ENCODE assay signal across 32 mouse cellular contexts in genomic region chr17:4935268-4935667, GRCm38 (mm10).
"Had no signal": no experiment of that assay in that cellular context is flagged by ENCODE, and none has a peak within 500 bp of the region (broad histone marks: within the 10 kb centered on the region; RNA-seq: fewer than 3 reads in every experiment).

No protein-coding gene starts in this region.

- H3K9ac ChIP-seq: limb, embryonic 12.5 days; limb, embryonic 13.5 days; limb, embryonic 15.5 days; liver, embryonic 12.5 days; liver, embryonic 13.5 days; liver, embryonic 14.5 days; liver, embryonic 15.5 days; liver, postnatal 0 days; lung, embryonic 14.5 days; lung, embryonic 15.5 days; midbrain, embryonic 12.5 days; midbrain, embryonic 13.5 days; midbrain, embryonic 15.5 days had no signal

- H3K36me3 ChIP-seq: limb, embryonic 10.5 days; limb, embryonic 12.5 days; limb, embryonic 13.5 days; limb, embryonic 15.5 days; liver, embryonic 12.5 days; liver, embryonic 13.5 days; liver, embryonic 15.5 days; lung, embryonic 15.5 days; midbrain, embryonic 10.5 days; midbrain, embryonic 12.5 days; midbrain, embryonic 13.5 days; midbrain, embryonic 15.5 days had no signal

- ATAC-seq: liver, embryonic 12.5 days; liver, postnatal 0 days; lung, postnatal 0 days; midbrain, embryonic 13.5 days; midbrain, embryonic 15.5 days; midbrain, embryonic 16.5 days had no signal

- H3K4me1 ChIP-seq: limb, embryonic 13.5 days; limb, embryonic 15.5 days; liver, embryonic 12.5 days; liver, embryonic 13.5 days; liver, embryonic 15.5 days; lung, embryonic 15.5 days; megakaryocyte, embryonic 14.5 days; midbrain, embryonic 12.5 days; midbrain, embryonic 13.5 days; midbrain, embryonic 15.5 days had no signal

- H3K9me3 ChIP-seq: limb, embryonic 10.5 days; limb, embryonic 12.5 days; limb, embryonic 13.5 days; limb, embryonic 15.5 days; liver, embryonic 12.5 days; liver, embryonic 13.5 days; liver, embryonic 15.5 days; lung, embryonic 15.5 days; megakaryocyte, embryonic 14.5 days; midbrain, embryonic 10.5 days; midbrain, embryonic 12.5 days; midbrain, embryonic 13.5 days; midbrain, embryonic 15.5 days had no signal

- H3K27ac ChIP-seq: left cerebral cortex, adult 2 months; limb, embryonic 10.5 days; limb, embryonic 12.5 days; limb, embryonic 13.5 days; limb, embryonic 15.5 days; liver, embryonic 12.5 days; liver, embryonic 13.5 days; liver, embryonic 14.5 days; liver, embryonic 15.5 days; lung, embryonic 15.5 days; macrophage; midbrain, embryonic 10.5 days; midbrain, embryonic 12.5 days; midbrain, embryonic 13.5 days; midbrain, embryonic 15.5 days had no signal

- H3K27me3 ChIP-seq: limb, embryonic 12.5 days; limb, embryonic 13.5 days; limb, embryonic 15.5 days; lung, embryonic 15.5 days; midbrain, embryonic 12.5 days; midbrain, embryonic 13.5 days; midbrain, embryonic 15.5 days had no signal

- H3K4me2 ChIP-seq: limb, embryonic 12.5 days; limb, embryonic 13.5 days; limb, embryonic 15.5 days; liver, embryonic 11.5 days; liver, embryonic 12.5 days; liver, embryonic 13.5 days; liver, embryonic 15.5 days; lung, embryonic 14.5 days; lung, embryonic 15.5 days; midbrain, embryonic 11.5 days; midbrain, embryonic 12.5 days; midbrain, embryonic 13.5 days; midbrain, embryonic 15.5 days had no signal

- DNase-seq: left cerebral cortex, postnatal 4 days; liver; liver, embryonic 13.5 days; liver, postnatal 0 days; lung, adult 18-20 months; lung, adult 2 months; lung, embryonic 14.5 days; lung, postnatal 10 days; lung, postnatal 14 days; lung, postnatal 36 days; lung, postnatal 4 days; midbrain, embryonic 14.5 days had no signal

- H3K4me3 ChIP-seq: left cerebral cortex, adult 2 months; limb, embryonic 10.5 days; limb, embryonic 12.5 days; limb, embryonic 13.5 days; limb, embryonic 15.5 days; liver, embryonic 12.5 days; liver, embryonic 13.5 days; liver, embryonic 15.5 days; lung, embryonic 15.5 days; megakaryocyte, embryonic 14.5 days; midbrain, embryonic 10.5 days; midbrain, embryonic 12.5 days; midbrain, embryonic 13.5 days; midbrain, embryonic 15.5 days; myocyte had no signal
